In the genomic region with DNA sequence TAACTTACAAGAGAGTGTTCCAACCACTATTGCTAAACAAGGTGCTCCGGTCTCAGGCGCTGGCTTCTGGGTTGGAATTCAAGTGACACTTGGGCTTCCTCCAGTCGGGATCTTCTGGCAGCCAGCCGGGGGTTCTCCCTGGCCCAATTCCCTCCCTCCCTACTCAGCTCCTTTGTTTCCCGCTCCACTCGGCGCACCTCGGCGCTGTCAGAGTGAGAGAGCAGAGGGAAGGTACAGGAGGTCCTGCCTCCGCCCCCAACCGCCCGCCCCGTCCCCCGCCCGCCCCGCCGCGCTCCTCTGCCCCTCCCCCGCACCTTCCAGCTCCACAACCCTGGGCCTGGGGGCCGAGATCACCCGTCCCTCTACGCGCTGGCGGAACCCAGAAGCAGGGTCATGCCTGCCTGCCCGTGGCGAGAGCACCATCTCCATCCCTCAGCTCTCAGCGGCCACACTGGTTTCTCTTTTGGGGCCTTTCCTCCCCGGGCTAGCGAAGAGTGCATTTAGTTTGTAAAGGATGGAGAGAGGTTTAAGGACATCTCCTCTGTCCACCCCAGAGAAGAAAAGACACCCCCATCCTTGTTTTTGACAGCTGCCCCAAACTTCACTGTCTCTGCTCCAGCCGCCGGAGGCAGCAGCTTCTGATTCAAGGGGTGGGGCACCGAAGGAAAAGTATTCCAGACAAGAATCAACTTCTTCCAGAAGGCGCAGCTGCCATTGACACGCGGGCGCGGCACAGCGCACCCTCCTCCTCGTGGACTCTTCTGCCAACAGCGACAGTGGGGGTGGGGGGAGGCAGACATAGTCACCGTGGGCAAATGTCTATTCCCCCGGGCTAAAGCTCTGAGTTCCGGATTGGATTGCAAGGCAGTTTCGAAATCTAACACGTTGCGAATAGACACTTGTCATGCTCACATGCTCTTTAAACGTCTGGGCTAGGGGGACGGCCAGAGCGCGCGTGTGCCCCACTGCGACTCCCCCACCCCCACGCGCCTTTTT, we compare ENCODE assay signal across 8 mouse cellular contexts. TPM values are rescaled to one million over a fixed set of nuclear protein-coding genes. Genes with fewer than 3 reads are reported as not detected.
A peak's percentile ranks its signal among the peaks of the same experiment; 100 is the strongest.
DNase-seq lines count a peak whose midpoint lies in the region; ATAC-seq lines count a peak whose summit lies in the region.

No protein-coding gene starts in this region.

- DNase-seq in CD8-positive naive resting alpha-beta T cell, adult 2 months (ENCODE audit: low read depth in 2 of 2, low spot score in 2 of 2): peak; percentile 58 to 65
- peak; percentile 94 for DNase-seq in adrenal gland, adult 2 months
- peak; percentile 89 for DNase-seq in embryonic facial prominence, embryonic 14.5 days (ENCODE audit: low spot score)
- DNase-seq in kidney, postnatal 10 days: peak; percentile 89
- peak; percentile 86 to 92 for DNase-seq in lung, postnatal 4 days
- peak; percentile 74 for DNase-seq in retina, embryonic 14.5 days (ENCODE audit: low spot score)
- peak; percentile 75 to 76 for DNase-seq in urinary bladder, postnatal 36 days (ENCODE audit: low spot score in 2 of 2)

- peak; percentile 74 for ATAC-seq in embryonic facial prominence, embryonic 14.5 days (ENCODE audit: low read depth)
- ATAC-seq in heart, embryonic 15.5 days (replicated peaks; ENCODE audit: insufficient number of reproducible peaks, insufficient read depth, low FRiP score, low read depth): peak; percentile 61

- no peaks in the 10 kb centered on the region for H3K27me3 ChIP-seq in embryonic facial prominence, embryonic 14.5 days (replicated peaks; ENCODE audit: control insufficient read depth, insufficient read depth, low read length)
- H3K27me3 ChIP-seq in heart, embryonic 15.5 days: no peaks in the 10 kb centered on the region

- H3K4me1 ChIP-seq in embryonic facial prominence, embryonic 14.5 days (ENCODE audit: control insufficient read depth, insufficient read depth, low read length): peaks cover 4% of the 10 kb centered on the region; the same call in 1 of the 2 replicates
- peaks cover 6% of the 10 kb centered on the region for H3K4me1 ChIP-seq in heart, embryonic 15.5 days (replicated peaks)

- under 1% methylated on average over 39 of the region's 54 CpGs for whole genome bisulfite sequencing in embryonic facial prominence, embryonic 14.5 days
- 1% methylated on average over 51 of the region's 54 CpGs for WGBS in heart, embryonic 15.5 days

- no peaks in the 10 kb centered on the region for H3K9me3 ChIP-seq in embryonic facial prominence, embryonic 14.5 days (ENCODE audit: control insufficient read depth, low read length)
- no peaks in the 10 kb centered on the region for H3K9me3 ChIP-seq in heart, embryonic 15.5 days (replicated peaks)

- H3K36me3 ChIP-seq in embryonic facial prominence, embryonic 14.5 days (ENCODE audit: control insufficient read depth, insufficient read depth, low read length): no peaks in the 10 kb centered on the region
- H3K36me3 ChIP-seq in heart, embryonic 15.5 days: no peaks in the 10 kb centered on the region

- peak overlapping the region; percentile 84 for H3K9ac ChIP-seq in embryonic facial prominence, embryonic 14.5 days (ENCODE audit: low read depth, low read length)
- peak overlapping the region; percentile 85 for H3K9ac ChIP-seq in heart, embryonic 15.5 days

- H3K4me3 ChIP-seq in embryonic facial prominence, embryonic 14.5 days (ENCODE audit: low read depth, low read length): peak overlapping the region; percentile 83
- peak overlapping the region; percentile 83 for H3K4me3 ChIP-seq in heart, embryonic 15.5 days

- H3K27ac ChIP-seq in embryonic facial prominence, embryonic 14.5 days (replicated peaks; ENCODE audit: low read depth, low read length): peak overlapping the region; percentile 99
- peak overlapping the region; percentile 96 for H3K27ac ChIP-seq in heart, embryonic 15.5 days

- H3K4me2 ChIP-seq in embryonic facial prominence, embryonic 14.5 days (ENCODE audit: low read depth, low read length): peak overlapping the region; percentile 96
- peak overlapping the region; percentile 98 for H3K4me2 ChIP-seq in heart, embryonic 15.5 days

RNA-seq across cellular contexts. Expression of gene Tgif1, which starts 2.1 kb away (rescaled TPM):
- total RNA-seq in adrenal gland, adult 2 months (2021): 10 to 100 TPM; 39.3 to 56.3 TPM
- 27.8 and 30.3 TPM in 2 replicates for polyA plus RNA-seq in adrenal gland, adult 2 months (2012; rRNA removed)
- 47.2 and 50.1 TPM in 2 replicates for polyA plus RNA-seq in embryonic facial prominence, embryonic 14.5 days (2014; fragmentation: Nextera tagmentation; extraction: Ambion mirVana)
- polyA plus RNA-seq in heart, embryonic 15.5 days (2015; fragmentation: Nextera tagmentation; extraction: Ambion mirVana): 19.6 and 28.1 TPM in 2 replicates

Comparison
In these comparisons a context has a peak if more than half of its experiments do, and no peak if none do; other contexts are left out.
1. Peak in every context shown above with its lines: DNase-seq, ATAC-seq, H3K4me3 ChIP-seq and H3K27ac ChIP-seq.